Mouse (Mus musculus) heart, embryonic 11.5 days (tissue): ENCODE data around the gene Them7. TPM values are rescaled to one million over a fixed set of nuclear protein-coding genes. Genes with fewer than 3 reads are reported as not detected.

Experiments
- ATAC-seq: fragments of 200-750 bp; cut with Nextera tagmentation; replicated peaks from 2 replicates; pipeline ENCODE4 v1.8.0; 2017; ENCODE audit warnings: moderate library complexity; ENCODE audit not compliant: insufficient number of reproducible peaks, low FRiP score, low TSS enrichment
- H3K27ac ChIP-seq: fragments of 300-500 bp; sonication (generic); 2 replicates; pipeline ENCODE4 v1.5.1; 2014; ENCODE audit warnings: mild to moderate bottlenecking, low read depth, low read length
- H3K27me3 ChIP-seq: fragments of 300-500 bp; sonication (generic); 2 replicates; pipeline ENCODE4 v1.6.1; 2014; ENCODE audit warnings: mild to moderate bottlenecking, low read length, mixed read lengths; ENCODE audit not compliant: control insufficient read depth, insufficient read depth
- H3K36me3 ChIP-seq: fragments of 300-500 bp; sonication (generic); 2 replicates; pipeline ENCODE4 v1.6.1; 2014; ENCODE audit warnings: mild to moderate bottlenecking, low read length, moderate library complexity, mixed read lengths; ENCODE audit not compliant: control insufficient read depth, insufficient read depth
- H3K4me1 ChIP-seq: fragments of 300-500 bp; sonication (generic); 2 replicates; pipeline ENCODE4 v1.6.1; 2014; ENCODE audit warnings: low read length; ENCODE audit not compliant: control insufficient read depth, insufficient read depth
- H3K4me2 ChIP-seq: fragments of 300-500 bp; sonication (generic); 2 replicates; pipeline ENCODE4 v1.6.1; 2014; ENCODE audit warnings: mild to moderate bottlenecking, moderate library complexity
- H3K4me3 ChIP-seq: fragments of 300-500 bp; sonication (generic); 2 replicates; pipeline ENCODE4 v1.5.1; 2014; ENCODE audit warnings: low read depth, low read length
- H3K9ac ChIP-seq: fragments of 300-500 bp; sonication (generic); 2 replicates; pipeline ENCODE4 v1.6.1; 2014; ENCODE audit warnings: mild to moderate bottlenecking, low read depth, low read length, moderate library complexity
- H3K9me3 ChIP-seq: fragments of 300-500 bp; sonication (generic); replicated peaks from 2 replicates; pipeline ENCODE4 v1.6.1; 2016; ENCODE audit warnings: low read length; ENCODE audit not compliant: control insufficient read depth
- WGBS: fragments of 180-500 bp; shearing (Covaris S2); extraction: QIAGEN DNeasy Blood & Tissue Kit; methylation state at CpG from one replicate; pipeline ENCODE4 v1.1.7; 2014; ENCODE audit not compliant: insufficient replicate concordance; 5-methylcytosine and 5-hydroxymethylcytosine counted together
- polyA plus RNA-seq: library from polyadenylated mRNA; unstranded; fragments of >200 nt; fragmentation: Nextera tagmentation; extraction: Ambion mirVana; gene quantifications from 2 replicates; pipeline ENCODE4 v1.2.1, GENCODE M21; 2014

Them7 gene
- polyA plus RNA-seq, 1 experiment from 2014 or later = 1.5 TPM

GRCm38 (mm10) chr2:105303962-105304514 lies 79.9 kb downstream of the Them7 start:
- no peaks in the 10 kb centered on the region for H3K27me3 ChIP-seq
- ATAC-seq = no peak
- H3K4me3 ChIP-seq = no peak overlapping the region
- no peak overlapping the region for H3K27ac ChIP-seq
- no peaks in the 10 kb centered on the region for H3K4me1 ChIP-seq
- WGBS = 68% methylated on average over 6 of the region's 6 CpGs
- no peak overlapping the region for H3K4me2 ChIP-seq
- no peak overlapping the region for H3K9ac ChIP-seq
- no peaks in the 10 kb centered on the region for H3K9me3 ChIP-seq
- no peaks in the 10 kb centered on the region for H3K36me3 ChIP-seq

DNA sequence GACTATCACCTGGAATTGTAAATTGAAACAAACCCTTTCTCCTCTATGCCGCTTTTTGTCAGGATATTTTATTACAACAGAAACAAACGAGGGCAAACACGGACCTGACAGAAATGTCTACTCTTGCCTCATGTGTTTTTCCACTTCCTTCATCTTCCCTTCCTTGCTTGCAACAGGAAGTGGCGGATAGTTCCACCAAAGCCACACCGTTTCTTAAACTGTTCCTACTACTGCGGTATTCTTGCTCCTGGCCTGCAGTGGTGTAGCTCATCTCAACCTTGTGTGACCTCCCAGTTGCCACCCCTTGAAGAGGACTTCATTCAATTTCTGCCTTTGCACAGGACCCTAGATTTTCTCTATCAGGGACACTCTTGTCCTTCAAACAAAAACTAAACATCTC lies 81.8 kb downstream of the Them7 start:
- Histone ChIP-seq H3K4me3 (no peak overlapping the region), H3K36me3 (no peaks in the 10 kb centered on the region), H3K9me3 (no peaks in the 10 kb centered on the region), H3K4me2 (no peak overlapping the region), H3K4me1 (no peaks in the 10 kb centered on the region), H3K9ac (no peak overlapping the region), H3K27me3 (no peaks in the 10 kb centered on the region), H3K27ac (no peak overlapping the region)
- WGBS = 83% methylated on average over 6 of the region's 6 CpGs
- no peak for ATAC-seq

DNA sequence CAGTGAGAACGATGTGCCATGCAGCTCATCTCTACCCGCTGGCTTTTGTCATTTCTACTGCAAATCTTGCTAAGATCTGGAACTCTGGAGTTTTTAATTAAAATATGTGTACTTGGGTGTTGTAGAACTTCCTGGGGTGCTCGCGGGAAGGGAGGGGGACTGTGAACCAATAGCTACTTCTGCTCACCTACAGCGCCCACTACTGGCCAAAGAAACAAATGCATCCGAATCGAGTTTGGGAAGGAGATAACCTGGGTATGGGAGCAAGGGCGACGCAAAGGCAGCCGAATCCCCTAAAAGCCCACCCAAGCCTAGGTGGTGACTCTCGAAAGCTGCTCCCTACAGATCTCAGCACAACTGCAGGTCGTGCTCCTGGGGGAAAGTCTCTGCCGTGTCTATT lies 87.3 kb downstream of the Them7 start:
- Histone ChIP-seq H3K27me3 (peaks cover 6% of the 10 kb centered on the region; the same call in 1 of the 2 replicates), H3K4me2 (peak overlapping the region; percentile 39), H3K27ac (no peak overlapping the region), H3K4me3 (no peak overlapping the region), H3K9ac (no peak overlapping the region), H3K4me1 (0 out of 2 replicates have a peak, but pooled peaks cover 2% of the 10 kb centered on the region), H3K36me3 (no peaks in the 10 kb centered on the region), H3K9me3 (no peaks in the 10 kb centered on the region)
- 37% methylated on average over 13 of the region's 13 CpGs for WGBS
- no peak for ATAC-seq

GRCm38 (mm10) chr2:105311991-105312390 lies 87.9 kb downstream of the Them7 start:
- Histone ChIP-seq H3K9me3 (no peaks in the 10 kb centered on the region), H3K27me3 (peaks cover 6% of the 10 kb centered on the region; the same call in 1 of the 2 replicates), H3K4me2 (peak overlapping the region; percentile 39), H3K27ac (no peak overlapping the region), H3K9ac (no peak overlapping the region), H3K36me3 (no peaks in the 10 kb centered on the region), H3K4me1 (0 out of 2 replicates have a peak, but pooled peaks cover 2% of the 10 kb centered on the region), H3K4me3 (no peak overlapping the region)
- 7% methylated on average over 7 of the region's 7 CpGs for WGBS
- no peak for ATAC-seq

DNA sequence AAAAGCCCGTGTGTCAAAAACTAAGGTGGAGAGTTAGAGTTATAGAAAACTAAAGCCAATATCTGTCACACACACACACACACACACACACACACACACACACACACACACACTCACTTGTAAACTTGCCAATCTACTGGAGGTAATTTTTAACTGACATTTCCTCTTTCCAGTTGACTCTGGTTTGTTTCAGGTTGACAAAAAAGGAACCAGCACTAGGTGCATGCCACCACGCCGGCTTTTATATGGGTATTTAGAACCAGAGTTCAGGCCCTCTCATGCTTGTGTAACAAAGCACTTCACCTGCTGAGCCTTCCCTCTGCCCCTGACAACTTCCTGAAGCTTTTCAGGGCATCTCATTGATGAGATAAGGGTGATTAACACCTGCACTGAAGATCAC lies 89.0 kb downstream of the Them7 start:
- WGBS = 39% methylated on average over 3 of the region's 3 CpGs
- no peaks in the 10 kb centered on the region for H3K9me3 ChIP-seq
- peaks cover 6% of the 10 kb centered on the region; the same call in 1 of the 2 replicates for H3K27me3 ChIP-seq
- no peak for ATAC-seq
- H3K9ac ChIP-seq = no peak overlapping the region
- no peak overlapping the region for H3K4me2 ChIP-seq
- H3K36me3 ChIP-seq = no peaks in the 10 kb centered on the region
- no peak overlapping the region for H3K27ac ChIP-seq
- H3K4me1 ChIP-seq = 0 out of 2 replicates have a peak, but pooled peaks cover 2% of the 10 kb centered on the region
- no peak overlapping the region for H3K4me3 ChIP-seq

- H3K27ac ChIP-seq = no peak overlapping the region
- no peaks in the 10 kb centered on the region for H3K9me3 ChIP-seq
- no peak overlapping the region for H3K4me2 ChIP-seq
- peaks cover 5% of the 10 kb centered on the region; the same call in 1 of the 2 replicates for H3K27me3 ChIP-seq
- 69% methylated on average over 13 of the region's 13 CpGs for WGBS
- no peak overlapping the region for H3K9ac ChIP-seq
- H3K4me1 ChIP-seq = no peaks in the 10 kb centered on the region
- no peaks in the 10 kb centered on the region for H3K36me3 ChIP-seq
- ATAC-seq = no peak
- no peak overlapping the region for H3K4me3 ChIP-seq
Observed at GRCm38 (mm10) chr2:105317556-105318184, 93.5 kb downstream of the Them7 start.

- H3K27ac ChIP-seq = no peak overlapping the region
- H3K4me3 ChIP-seq = no peak overlapping the region
- 69% methylated on average over 5 of the region's 5 CpGs for WGBS
- no peaks in the 10 kb centered on the region for H3K36me3 ChIP-seq
- no peaks in the 10 kb centered on the region for H3K4me1 ChIP-seq
- ATAC-seq = no peak
- H3K27me3 ChIP-seq = no peaks in the 10 kb centered on the region
- H3K4me2 ChIP-seq = no peak overlapping the region
- no peaks in the 10 kb centered on the region for H3K9me3 ChIP-seq
- H3K9ac ChIP-seq = no peak overlapping the region
Observed at GRCm38 (mm10) chr2:105326067-105326466, 101.9 kb downstream of the Them7 start.

DNA sequence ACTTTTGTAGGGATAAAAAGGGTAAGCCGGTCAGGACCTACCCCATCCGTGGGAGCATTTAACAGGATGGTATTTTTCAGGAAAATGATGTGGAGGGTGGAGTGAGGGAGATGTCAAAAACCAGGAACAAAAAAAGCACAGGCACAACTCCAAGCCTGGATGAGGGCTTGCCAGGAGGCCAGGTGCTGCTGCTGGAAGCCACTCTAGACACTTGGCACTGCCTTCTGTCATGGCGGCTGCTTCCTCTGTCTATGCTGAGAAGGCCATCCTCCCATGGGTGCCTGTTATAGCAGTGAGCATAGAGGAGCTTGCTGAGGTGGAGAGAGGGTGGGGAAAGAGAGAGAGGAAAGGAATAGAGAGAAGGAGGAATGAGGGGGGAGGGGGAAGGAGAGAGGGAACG lies 105.9 kb downstream of the Them7 start:
- H3K36me3 ChIP-seq = no peaks in the 10 kb centered on the region
- no peak overlapping the region for H3K4me3 ChIP-seq
- no peak overlapping the region for H3K27ac ChIP-seq
- peaks cover 3% of the 10 kb centered on the region; the same call in 1 of the 2 replicates for H3K4me1 ChIP-seq
- WGBS = 81% methylated on average over 4 of the region's 4 CpGs
- ATAC-seq = no peak
- H3K9me3 ChIP-seq = no peaks in the 10 kb centered on the region
- H3K9ac ChIP-seq = no peak overlapping the region
- H3K4me2 ChIP-seq = no peak overlapping the region
- 0 out of 2 replicates have a peak, but pooled peaks cover 2% of the 10 kb centered on the region for H3K27me3 ChIP-seq

GRCm38 (mm10) chr2:105333107-105333506 lies 109.0 kb downstream of the Them7 start:
- Histone ChIP-seq H3K4me1 (peaks cover 4% of the 10 kb centered on the region; the same call in 1 of the 2 replicates), H3K27me3 (0 out of 2 replicates have a peak, but pooled peaks cover 2% of the 10 kb centered on the region), H3K27ac (no peak overlapping the region), H3K9ac (no peak overlapping the region), H3K9me3 (no peaks in the 10 kb centered on the region), H3K36me3 (no peaks in the 10 kb centered on the region), H3K4me2 (no peak overlapping the region), H3K4me3 (no peak overlapping the region)
- 63% methylated on average over 8 of the region's 8 CpGs for WGBS
- ATAC-seq = no peak
